Mouse (Mus musculus): ENCODE measurements around the gene Dnajc17. TPM values are rescaled to one million over a fixed set of nuclear protein-coding genes. Genes with fewer than 3 reads are reported as not detected.

Dnajc17 gene
- polyA plus RNA-seq, 1 experiment from 2014 or later = 28.9 TPM

Other genes with a start within 250 kb of the Dnajc17 start
- gene Ccdc32, start 179.4 kb downstream of the Dnajc17 start, polyA plus RNA-seq (2018) = 22.4 to 25.3 TPM (median 25.0 TPM) in 3 replicates
- gene Rpusd2, start 174.0 kb downstream of the Dnajc17 start, polyA plus RNA-seq (2018) = 1.7 to 3.6 TPM (median 2.4 TPM) in 3 replicates
- gene Knl1, start 161.7 kb downstream of the Dnajc17 start, polyA plus RNA-seq (2018) = 0.27 to 2.3 TPM (median 1.2 TPM) in 3 replicates
- gene Rad51, start 96.0 kb downstream of the Dnajc17 start, polyA plus RNA-seq (2018) = 0.33 to 11.7 TPM (median 3.7 TPM) in 3 replicates
- 27.9 to 38.8 TPM (median 30.7 TPM) in 3 replicates for gene Rmdn3, start 51.8 kb downstream of the Dnajc17 start, polyA plus RNA-seq (2018)
- gene Gchfr, start 41.0 kb downstream of the Dnajc17 start, polyA plus RNA-seq (2018) = 0.47 TPM in 1 of 3 replicates, not detected in the others
- gene Gm14137, start 34.3 kb downstream of the Dnajc17 start, polyA plus RNA-seq (2018) = not detected in 3 replicates
- gene Zfyve19, start 178 bp downstream of the Dnajc17 start, polyA plus RNA-seq (2018) = 19.2 to 23.2 TPM (median 20.3 TPM) in 3 replicates
- not detected in 3 replicates for gene Ppp1r14d, start 21.1 kb upstream of the Dnajc17 start, polyA plus RNA-seq (2018)
- 0.32 to 0.56 TPM (median 0.54 TPM) in 3 replicates for gene Spint1, start 28.6 kb upstream of the Dnajc17 start, polyA plus RNA-seq (2018)
- gene Rhov, start 62.5 kb upstream of the Dnajc17 start, polyA plus RNA-seq (2018) = 3.1 to 15.6 TPM (median 13.6 TPM) in 3 replicates
- gene Vps18, start 79.9 kb upstream of the Dnajc17 start, polyA plus RNA-seq (2018) = 37.4 to 56.2 TPM (median 46.6 TPM) in 3 replicates
- not detected in 3 replicates for gene Dll4, start 117.0 kb upstream of the Dnajc17 start, polyA plus RNA-seq (2018)
- gene Chac1, start 142.4 kb upstream of the Dnajc17 start, polyA plus RNA-seq (2018) = 0.11 to 0.31 TPM in 2 of 3 replicates, not detected in the other

All from macrophage (primary cell).